Mouse (Mus musculus): ENCODE results near the gene Ffar2. TPM values are rescaled to one million over a fixed set of nuclear protein-coding genes. Genes with fewer than 3 reads are reported as not detected.
"Not testable (repeated sequence)": the region's sequence is repeated elsewhere in the genome, so short reads cannot be mapped to it uniquely, and the experiment has no call there.

Ffar2 gene
- under 1 TPM; 0.23 to 0.35 TPM for total RNA-seq (2021)
- long read RNA-seq, experiment 1: 0 reads
- long read RNA-seq, experiment 2: 0 reads

DNA sequence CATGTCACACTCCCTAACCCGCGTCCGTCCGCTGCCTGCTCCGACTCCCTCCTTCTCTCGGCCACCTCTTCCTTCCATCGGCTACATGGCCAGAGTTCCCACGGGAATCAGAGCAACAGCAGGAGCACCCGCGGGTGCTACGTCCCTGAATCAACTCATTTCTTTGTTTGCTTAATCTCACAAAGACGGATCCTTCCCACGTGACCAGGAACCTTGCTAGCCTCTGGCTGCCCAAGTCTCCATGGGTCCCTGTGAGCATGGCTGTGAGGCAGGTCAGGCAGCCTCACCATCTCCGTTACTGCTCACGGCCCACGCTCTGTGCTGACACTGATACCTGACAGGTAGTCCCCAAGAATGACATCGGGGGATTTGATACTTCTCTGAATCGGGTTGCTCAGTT, at the start of gene Ffar2:
Gene Ffar2, minus strand, starts transcription at position 101 of the 400 bp plus-strand sequence.
- no peak for DNase-seq

DNA sequence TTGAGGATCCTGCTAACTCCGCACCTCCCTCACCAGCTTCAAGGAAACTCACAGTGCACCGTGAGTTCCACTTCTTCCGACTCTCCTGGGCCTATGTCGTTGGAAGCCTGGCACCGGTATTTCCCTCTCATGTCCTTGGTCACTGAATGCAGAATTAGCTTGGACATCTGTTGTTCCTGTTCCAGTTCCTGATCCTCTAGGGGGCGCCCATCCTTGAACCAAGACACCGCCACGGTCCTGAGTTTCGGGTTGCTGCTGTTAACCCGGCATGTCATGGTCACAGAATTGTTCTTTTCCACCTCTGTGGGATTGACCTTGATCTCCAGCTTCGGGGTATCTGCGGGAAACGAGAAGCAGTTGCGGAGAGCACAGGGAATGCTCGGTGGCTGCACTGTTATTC, 49.5 kb upstream of the Ffar2 start:
- DNase-seq: peak; percentile 69 to 85

DNA sequence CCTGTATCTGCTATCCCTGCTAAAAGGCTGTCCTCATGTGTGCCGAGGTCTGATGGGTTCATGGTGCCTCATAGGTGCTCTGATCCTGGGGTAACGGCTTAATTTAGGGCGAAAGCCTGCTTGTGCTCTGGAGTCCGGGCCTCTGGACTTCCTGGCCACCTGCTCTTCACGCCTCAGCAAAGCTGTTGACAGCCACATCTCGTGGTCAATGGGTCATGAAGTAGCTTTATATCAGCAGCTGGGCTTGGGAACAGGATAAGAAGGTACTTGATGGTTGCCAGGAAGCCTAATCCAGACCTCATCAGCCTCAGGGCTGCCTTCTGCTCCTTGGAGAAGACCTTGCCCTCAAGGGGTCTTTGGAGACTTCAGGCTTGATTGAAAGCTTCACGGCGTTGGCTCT, 39.8 kb upstream of the Ffar2 start:
- peak in 1 of 2 experiments; percentile 21 for DNase-seq

DNA sequence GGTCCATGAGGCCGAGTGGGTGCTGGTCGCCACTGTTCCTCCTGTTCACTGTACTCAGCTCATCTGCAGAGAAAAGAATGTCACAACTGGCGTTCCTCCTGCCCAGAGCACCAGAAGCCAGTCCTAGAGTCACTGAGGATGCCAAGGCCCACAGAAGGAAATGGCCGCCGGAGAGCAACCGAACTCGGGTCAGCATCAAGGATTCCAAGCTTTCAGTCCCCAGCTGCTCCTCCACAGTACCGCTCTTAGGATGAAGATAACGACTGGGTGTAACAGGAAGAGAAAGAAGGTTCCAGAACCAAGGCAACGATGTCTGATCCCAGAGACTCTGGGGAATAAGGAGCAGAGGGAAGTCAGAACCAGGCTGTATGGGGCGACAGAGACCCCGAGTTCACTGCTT, 37.9 kb upstream of the Ffar2 start, which contains the start of gene Ffar1:
Gene Ffar1, minus strand, starts transcription at position 101 of the 400 bp plus-strand sequence.
- DNase-seq: no peak

DNA sequence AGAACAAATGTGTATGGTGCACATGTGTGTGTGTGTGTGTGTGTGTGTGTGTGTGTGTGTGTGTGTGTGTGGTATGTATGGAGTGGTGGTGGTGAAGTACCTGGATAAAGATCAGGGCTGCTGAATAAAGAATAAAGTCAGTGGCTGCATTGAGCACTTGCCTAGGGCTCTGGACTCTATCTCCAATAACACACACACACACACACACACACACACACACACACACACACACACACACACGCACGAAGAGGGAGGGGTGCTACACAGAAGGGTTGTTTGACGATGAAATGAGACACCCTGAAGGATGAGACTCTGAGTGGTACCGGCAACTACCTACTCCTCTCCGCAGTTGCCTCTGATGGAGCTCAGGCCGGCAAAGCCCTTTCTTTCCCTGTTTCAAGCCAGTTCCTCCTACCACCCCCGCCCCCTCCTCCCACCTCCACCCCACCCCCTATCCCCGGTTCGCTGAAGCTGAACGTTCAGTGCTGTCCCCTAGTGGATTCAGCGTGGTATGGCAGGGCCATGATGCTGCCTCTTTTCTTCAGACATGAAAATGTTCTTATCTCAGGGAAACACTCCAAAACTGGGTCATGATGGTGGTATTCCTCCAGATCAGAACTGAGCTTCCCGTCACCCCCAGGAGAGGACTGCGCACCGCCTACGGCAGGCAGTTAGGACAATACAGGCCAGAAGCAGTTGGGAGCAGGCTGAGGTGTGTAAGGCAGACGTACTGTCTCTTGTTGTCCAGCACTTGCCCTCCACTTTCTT, 36.2 kb upstream of the Ffar2 start:
- DNase-seq: peak; percentile 13 to 48

DNA sequence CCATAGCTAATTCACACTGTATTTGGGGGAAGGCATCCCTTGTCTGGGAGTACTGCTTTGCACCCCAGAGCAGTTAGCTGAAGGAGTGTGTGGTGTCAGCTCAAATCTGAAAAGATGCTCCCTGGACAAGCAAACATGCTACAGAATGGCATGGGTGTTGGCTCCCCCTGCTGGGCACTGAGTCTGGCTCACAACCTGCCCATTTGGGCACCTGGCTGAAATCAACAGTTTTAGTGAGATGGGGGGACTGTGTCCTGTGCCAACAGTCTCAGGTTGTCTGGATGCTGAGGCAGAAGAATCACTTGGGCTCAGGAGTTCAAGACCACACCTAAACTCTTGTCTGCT, 35.7 kb upstream of the Ffar2 start:
- DNase-seq: peak; percentile 41 to 77

DNA sequence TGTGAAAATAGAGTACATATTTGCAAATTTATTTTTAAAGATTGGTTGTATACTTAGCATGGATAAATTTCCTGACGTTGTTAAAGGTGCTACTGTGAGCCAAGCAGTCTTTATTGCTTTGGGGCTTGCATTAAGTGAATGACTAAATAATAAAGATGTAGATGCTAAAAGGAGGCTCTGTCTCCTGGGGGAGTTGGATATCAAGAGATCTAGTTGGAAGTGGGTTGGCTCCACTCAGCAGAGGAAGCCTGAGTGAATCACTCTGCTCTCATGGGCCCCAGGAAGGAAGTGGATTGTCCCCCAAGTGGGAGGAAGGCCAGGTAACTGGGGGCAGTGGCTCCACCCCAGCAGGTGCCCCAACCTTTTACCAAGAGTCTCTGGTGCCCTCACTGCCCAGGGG, 34.2 kb upstream of the Ffar2 start:
- no peak for DNase-seq

DNA sequence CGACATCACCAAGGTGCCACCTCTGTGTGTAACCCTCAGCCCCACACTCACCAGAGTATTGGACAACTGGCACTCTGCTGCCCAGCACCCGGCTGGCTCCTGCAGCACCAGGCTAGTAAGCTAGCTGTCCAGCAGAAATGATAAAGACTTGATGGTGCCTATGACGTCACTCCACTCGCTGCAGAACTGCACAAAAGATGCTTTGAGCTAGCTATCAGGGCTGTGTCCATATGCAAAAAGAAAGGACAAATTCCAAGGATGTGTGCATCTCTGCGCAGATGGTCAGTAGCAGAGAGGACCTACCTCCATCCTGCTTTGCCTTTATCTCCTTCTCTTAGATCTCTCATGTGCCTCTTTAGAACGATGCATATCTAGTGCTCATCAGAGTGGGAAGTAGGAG, 32.5 kb upstream of the Ffar2 start, which contains the start of gene Ffar3:
Gene Ffar3, minus strand, starts transcription at position 101 of the 400 bp plus-strand sequence.
- DNase-seq: no peak

DNA sequence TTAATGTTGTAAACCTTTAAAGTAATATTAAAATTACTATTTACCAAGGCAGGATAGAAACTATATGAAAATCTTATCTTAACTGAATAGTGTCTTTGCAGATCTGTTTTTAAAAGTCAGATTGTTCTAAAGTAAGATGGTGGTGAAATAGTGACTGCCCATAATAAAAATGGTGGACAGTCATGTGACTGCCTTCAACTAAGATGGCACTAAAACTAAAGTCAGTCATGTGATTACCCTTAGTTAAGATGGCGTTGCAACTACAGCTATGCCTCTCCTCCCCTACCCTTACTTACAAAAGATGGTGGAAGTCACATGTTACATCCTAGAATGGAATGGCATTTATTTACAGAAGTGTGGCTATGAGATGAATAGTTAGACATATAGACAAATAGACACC, 27.8 kb upstream of the Ffar2 start:
- DNase-seq: no peak

DNA sequence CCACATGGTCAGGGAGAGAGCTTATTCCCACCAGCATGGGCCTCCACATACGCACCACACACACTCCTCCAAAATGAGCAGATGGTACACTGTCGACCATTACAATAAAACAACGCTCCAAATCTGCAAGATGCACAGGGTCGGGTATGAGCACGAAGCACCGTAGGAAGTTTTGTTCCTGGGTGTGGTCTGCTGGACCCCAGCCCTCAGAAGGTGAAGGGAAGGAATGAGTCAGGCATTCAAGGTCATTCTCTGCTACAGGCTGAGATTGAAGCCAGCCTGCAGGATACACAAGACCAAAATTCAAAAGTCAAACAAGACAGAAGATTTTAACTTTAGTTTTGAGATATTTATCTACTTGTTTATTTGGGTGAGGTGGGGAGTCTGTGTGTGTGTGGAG, 24.4 kb upstream of the Ffar2 start:
- no peak for DNase-seq

DNA sequence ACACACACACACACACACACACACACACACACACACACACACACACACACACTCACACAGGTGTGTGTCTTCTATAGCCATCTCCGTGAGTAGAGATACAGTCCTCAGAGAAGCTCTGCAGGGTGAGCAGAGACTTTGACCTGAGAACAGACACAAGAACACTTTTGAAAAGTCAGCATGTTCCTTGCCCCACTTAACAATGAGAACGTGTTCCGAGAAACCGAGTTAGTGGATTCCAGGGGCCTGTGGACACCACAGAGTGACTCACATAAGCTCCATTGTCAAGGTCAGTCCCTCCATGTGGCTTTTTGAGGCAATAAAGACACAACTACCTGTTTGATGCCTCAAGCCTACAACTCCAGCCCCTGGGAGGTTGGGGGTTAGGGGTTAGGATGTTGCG, 23.8 kb upstream of the Ffar2 start:
- DNase-seq: no peak

DNA sequence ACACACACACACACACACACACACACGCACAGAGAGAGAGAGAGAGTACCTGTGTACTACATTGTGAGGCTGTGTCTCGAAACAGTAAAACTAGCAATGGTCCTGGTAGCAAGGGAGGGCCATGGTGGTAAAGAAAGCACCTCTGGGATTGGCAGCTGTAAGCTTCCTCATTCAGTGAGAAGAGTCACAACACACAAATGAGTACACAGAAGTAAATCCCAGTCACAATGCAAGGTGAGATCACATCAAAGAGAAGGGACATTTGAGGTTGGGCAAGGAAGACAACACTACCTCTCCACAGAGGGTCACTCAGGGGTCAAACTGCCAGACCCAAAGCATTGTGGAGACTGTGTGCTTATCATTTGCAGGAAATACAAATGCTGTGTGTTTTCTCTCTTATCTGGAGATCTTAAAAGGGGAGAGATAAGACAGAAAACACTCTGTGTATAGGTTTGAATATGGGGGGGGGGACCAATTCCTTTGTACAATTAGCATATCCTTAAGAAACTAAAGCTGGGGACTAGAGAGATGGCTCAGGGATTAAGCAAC, 23.0 kb upstream of the Ffar2 start:
- DNase-seq: no peak

DNA sequence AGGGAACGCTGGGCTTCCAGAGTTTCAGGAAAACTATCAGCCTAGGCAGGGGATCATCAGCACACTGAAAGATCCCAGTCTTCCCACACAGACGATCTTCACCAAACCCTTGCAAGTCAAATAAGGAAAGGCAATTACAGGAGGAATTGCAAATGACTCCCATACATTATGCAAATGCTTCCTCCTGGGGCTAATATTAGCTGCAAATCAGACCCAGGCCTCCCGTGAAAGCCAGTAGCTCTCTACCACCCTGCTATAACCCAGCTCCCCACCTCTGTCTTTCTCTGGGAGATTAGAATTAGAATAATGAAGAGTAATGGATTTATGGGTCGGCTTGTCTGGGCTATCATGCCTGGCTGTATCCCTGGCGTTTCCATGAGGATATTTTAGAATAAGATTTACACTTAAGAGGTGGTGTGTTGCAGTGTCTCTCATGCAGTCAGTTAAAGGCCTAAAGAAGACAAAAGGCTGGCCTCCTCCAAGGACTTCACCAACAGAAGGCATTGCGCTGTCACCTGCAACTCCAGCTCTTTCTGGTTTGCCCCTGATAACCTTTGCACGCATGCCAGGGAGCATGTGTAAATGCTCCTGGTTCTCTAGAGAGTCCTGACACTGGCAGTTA, 21.2 kb upstream of the Ffar2 start:
- DNase-seq: no peak

DNA sequence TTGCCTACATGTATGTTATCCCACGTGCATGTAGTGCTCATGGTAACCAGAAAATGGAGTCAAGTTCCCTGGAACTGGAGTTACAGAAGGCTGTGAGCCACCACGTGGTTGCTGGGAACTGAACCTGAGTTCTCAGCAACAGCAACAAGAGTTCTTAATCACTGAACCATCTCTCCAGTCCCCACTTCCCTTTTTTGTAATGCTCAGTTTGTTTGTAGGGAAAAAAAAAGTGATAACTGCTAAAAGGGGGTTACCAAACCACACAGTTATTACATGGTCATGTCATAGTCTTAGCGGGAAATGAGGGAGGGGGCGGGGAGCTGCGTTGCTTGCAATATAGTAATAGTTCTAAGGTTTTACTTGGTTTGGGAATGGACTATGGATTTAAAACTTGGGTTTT, 18.5 kb upstream of the Ffar2 start:
- no peak for DNase-seq

DNA sequence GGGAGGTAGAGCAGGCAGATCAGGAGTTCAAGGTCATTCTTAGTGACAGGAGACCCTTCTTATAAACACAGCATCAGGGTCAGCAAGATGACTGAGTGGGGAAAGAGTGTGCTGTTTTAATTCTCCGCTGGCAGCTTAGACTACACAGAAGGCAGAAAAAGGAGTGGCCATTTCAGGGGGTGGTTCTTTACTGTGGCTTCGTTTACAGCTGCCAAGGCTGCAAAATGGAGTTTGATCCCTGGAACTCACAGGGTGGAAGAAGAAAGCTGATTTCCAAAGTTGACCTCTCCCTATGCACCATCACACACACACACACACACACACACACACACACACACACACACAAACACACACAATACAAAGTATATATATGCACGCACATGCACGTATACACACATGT, 17.8 kb upstream of the Ffar2 start:
- no peak for DNase-seq

DNA sequence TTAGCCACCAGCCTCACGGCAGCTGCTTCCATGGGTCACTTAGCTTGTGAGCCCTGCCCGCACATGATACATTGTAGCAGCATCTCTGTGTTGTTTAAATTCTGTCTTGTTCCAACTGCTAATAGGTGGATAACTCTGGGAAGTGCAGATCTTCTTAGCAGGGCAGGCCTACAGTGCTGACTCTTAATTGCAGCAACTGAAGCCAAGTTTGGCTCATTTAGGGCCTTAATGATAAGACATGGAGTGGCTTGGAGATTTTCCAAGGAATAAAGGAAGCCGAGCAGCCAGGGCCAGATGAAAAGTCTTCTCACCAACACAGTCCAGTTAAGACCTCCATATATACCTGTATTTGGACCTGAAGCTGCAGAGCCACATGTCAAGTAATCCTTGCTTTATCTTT, 16.7 kb upstream of the Ffar2 start:
- peak in 1 of 2 experiments; percentile 12 for DNase-seq

DNA sequence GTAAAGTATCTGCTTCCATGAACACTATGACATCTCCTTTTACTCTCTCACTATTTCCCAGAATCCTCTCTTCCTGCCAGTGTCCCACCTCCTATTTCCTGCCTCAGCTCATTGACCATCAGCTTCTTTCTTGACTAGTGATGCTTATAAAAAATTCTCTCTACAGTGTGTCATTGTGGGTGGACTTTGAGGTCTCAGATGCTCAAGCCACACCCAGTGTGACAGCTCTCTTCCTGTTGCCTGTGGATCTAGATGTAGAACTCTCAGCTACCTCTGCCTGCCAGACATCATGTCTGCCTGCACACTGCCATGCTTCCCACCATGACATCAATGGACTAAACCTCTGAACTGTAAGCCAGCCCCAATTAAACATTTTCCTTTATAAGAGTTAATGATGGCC, 13.7 kb upstream of the Ffar2 start:
- DNase-seq: no peak

DNA sequence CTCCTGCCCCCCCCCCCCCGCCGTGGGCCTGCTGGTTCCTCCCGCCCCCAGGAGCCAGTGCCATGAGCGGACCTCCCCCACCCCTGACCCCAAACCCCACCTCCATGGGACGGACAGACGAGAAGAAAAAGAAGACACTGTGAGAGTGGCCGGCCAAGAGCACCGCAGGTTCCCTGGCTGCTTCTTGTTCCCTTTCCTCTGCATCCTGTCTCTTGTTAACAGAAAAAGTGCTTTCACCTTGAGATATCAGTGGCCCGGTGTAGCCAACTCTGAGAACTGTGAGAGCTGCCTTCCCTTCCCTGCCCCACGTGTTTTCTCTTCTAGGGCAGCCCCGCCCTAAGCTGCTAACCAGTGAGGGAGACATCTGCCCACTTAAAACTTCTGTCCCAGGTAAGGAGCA, 9.1 kb upstream of the Ffar2 start:
- DNase-seq: not testable (repeated sequence)

DNA sequence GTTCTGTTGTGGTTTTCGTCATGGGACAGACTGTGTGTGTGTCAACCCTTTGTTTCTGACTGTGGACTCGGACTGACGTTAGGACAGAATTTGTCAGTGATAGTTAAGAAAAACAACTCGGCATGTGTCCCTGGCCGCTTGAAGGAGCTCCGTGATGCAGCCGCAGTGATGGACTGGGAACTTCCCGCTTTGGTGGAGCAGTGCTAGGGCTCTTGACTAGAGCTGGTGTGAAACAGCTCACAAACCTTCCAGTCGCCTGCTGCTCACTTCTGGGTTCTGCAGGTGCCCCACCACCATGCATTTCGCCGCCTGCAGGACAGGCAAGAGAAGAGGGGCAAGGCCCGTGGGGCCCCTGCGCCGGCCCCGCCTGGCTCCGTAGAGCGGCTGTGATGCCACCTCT, 8.7 kb upstream of the Ffar2 start:
- no peak for DNase-seq

DNA sequence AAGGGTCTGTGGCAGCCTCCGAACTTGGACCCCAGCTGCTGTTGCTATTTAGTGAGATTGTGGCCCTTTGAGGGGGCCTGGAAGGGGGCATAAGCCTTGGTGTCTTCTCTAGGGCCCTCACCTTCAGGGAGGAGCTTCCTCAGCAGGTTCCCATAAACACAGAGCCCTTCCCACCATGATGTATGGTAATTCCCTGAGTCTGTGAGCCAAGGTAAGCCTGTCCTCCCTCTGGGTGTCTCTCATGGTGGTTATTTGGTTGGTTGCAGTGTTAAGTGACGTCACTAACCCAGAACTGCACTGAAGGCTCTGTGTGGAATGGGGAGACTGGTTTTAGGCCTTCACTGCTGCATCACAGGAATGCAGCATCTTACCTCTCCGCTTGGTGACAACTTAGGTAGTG, 5.9 kb upstream of the Ffar2 start:
- no peak for DNase-seq

DNA sequence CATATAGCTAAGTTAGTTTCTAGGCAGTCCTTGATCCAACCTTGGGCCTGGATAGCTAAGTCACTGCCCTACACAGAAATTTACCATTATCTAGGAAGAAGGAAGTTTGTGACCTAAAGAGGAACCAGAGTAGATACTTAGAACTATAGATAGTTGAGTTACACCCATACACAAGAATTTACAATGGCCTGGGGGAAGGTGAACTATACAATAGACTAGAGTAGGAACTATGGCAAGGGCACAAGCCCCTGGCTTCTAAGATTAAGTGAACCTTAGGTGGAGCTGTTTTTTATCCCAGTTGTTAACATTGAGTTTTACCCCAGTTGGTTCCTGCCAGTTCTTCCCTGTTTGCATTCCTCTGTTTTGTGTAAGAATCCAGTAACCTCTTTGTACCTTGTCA, 5.3 kb upstream of the Ffar2 start:
- not testable (repeated sequence) for DNase-seq

DNA sequence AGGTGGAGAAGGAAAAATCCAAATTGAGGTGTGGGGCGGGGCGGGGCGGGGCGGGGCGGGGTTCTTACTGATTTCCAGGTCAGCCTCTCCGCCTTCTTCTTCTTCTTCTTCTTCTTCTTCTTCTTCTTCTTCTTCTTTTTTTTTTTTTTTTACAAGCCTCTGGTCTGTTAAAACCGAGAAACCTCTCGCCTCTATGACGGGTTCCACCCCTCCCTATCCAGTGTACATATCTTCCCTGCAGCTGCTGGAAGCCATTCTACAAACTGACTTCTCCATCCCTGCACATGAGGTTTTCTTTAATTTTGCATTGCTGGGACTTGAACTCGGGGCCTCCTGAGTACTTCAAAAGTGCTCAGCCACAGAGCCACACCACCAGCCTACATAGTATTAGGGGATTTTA, 3.1 kb upstream of the Ffar2 start:
- no peak for DNase-seq

DNA sequence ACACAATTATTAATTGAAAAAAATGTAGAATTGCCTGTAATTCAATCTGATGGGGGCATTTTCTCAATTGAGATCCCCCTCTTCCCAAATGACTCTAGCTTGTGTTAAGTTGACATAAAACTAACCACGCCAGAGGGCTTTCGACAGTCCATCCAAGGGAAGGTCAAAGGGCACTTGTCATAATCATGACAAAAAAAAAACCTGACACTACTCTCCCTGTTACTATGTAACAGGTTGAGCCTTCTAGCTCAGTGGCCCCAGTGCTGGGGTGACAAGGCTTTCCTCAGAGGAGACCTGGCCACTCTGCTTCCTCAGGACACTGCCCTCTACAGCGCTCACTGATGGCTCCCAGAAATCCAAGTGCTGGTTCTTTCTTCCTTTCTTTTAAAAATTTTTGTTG, 731 bp upstream of the Ffar2 start:
- DNase-seq: no peak

DNA sequence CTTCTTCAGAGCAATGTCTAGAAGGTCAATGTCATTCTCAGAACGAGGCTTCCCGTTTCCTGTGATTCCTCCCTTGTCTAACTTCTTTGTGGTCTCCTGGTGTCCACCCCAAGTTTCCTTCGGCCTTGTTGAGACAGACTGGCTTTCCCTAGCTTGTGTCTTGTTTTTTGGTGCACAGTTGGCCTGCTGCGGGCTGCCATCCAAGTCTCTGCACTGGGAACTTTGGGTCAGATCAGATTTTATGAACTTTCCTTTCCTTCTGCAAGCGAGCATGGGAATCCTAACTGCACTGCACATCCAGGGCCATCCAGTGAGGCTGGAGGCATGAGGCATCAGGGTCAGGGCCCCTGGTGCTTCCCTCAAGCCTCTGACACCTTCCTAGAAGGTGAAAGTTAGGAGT, 2.0 kb downstream of the Ffar2 start:
- DNase-seq: peak in 1 of 2 experiments; percentile 16
